Mouse (Mus musculus) liver, adult 2 months (tissue): ENCODE results near the gene Smarca1. TPM values are rescaled to one million over a fixed set of nuclear protein-coding genes. Genes with fewer than 3 reads are reported as not detected.

ENCODE experiments used
- DNase-seq: peaks from one replicate; pipeline ENCODE4 v3.0.0-alpha.2; 2011; ENCODE audit warnings: low read depth, low spot score; ENCODE audit errors: extremely low read depth
- H3K27ac ChIP-seq: fragments of 200-500 bp; replicated peaks from 2 replicates; pipeline ENCODE4 v1.5.1; 2012; ENCODE audit warnings: low read depth, mild to moderate bottlenecking, control low read depth, inconsistent platforms, low read length; ENCODE audit not compliant: insufficient read depth
- H3K27me3 ChIP-seq: fragments of 200-500 bp; 2 replicates; pipeline ENCODE4 v1.6.1; 2012; ENCODE audit warnings: mild to moderate bottlenecking, moderate library complexity, low read length, inconsistent platforms; ENCODE audit not compliant: control insufficient read depth, insufficient read depth
- H3K36me3 ChIP-seq: fragments of 200-500 bp; 2 replicates; pipeline ENCODE4 v1.6.1; 2012; ENCODE audit warnings: low read length, inconsistent platforms; ENCODE audit not compliant: control insufficient read depth, insufficient read depth
- H3K4me1 ChIP-seq: fragments of 200-500 bp; 2 replicates; pipeline ENCODE4 v1.6.1; 2011; ENCODE audit warnings: low read length; ENCODE audit not compliant: control insufficient read depth, insufficient read depth
- H3K4me3 ChIP-seq: fragments of 200-500 bp; 2 replicates; pipeline ENCODE4 v1.5.1; 2011; ENCODE audit warnings: low read depth, mild to moderate bottlenecking, control low read depth, low read length, moderate library complexity; ENCODE audit not compliant: insufficient read depth
- H3K79me2 ChIP-seq: fragments of 200-500 bp; 2 replicates; pipeline ENCODE4 v1.6.1; 2012; ENCODE audit warnings: inconsistent platforms, mild to moderate bottlenecking, low read length, moderate library complexity; ENCODE audit not compliant: control insufficient read depth, insufficient read depth
- H3K9ac ChIP-seq: fragments of 200-500 bp; 2 replicates; pipeline ENCODE4 v1.6.1; 2012; ENCODE audit warnings: low read depth, mild to moderate bottlenecking, control low read depth, inconsistent platforms, low read length
- CTCF ChIP-seq: fragments of 200-500 bp; IDR thresholded peaks from 2 replicates; pipeline ENCODE4 v1.5.1; 2011; ENCODE audit warnings: low read depth, low read length, control low read depth
- POLR2A ChIP-seq: fragments of 200-500 bp; IDR thresholded peaks from 2 replicates; pipeline ENCODE4 v1.6.1; 2011; ENCODE audit warnings: low read length, control low read depth; ENCODE audit not compliant: insufficient read depth; ENCODE audit errors: extremely low read depth
- WGBS: fragments of 180-500 bp; shearing (Covaris S2); methylation state at CpG from one replicate; pipeline ENCODE4 v1.1.7; 2018; 5-methylcytosine and 5-hydroxymethylcytosine counted together
- polyA plus RNA-seq: library from polyadenylated mRNA; depleted of rRNA; stranded (reverse); fragments of >200 nt; gene quantifications from 2 replicates; pipeline ENCODE4 v1.2.3, GENCODE M21; 2012; rRNA removed
- total RNA-seq: library from RNA; depleted of rRNA; stranded (reverse); fragments of >200 nt; gene quantifications from 2 replicates; pipeline ENCODE4 v1.2.3, GENCODE M21; 2014; rRNA removed

Smarca1 gene
- total and polyA plus RNA-seq, 2 experiments = 0.18 TPM; not detected in 1

- H3K9ac ChIP-seq = no peak overlapping the region
- H3K27me3 ChIP-seq = no peaks in the 10 kb centered on the region
- no peak overlapping the region for H3K4me3 ChIP-seq
- DNase-seq = no peak
- no peak for TF ChIP-seq CTCF
- TF ChIP-seq POLR2A = no peak
- H3K79me2 ChIP-seq = no peaks in the 10 kb centered on the region
- H3K27ac ChIP-seq = no peak overlapping the region
- WGBS = 34% methylated on average over 6 of the region's 6 CpGs
- no peaks in the 10 kb centered on the region for H3K4me1 ChIP-seq
- H3K36me3 ChIP-seq = no peaks in the 10 kb centered on the region
These were observed 57.5 kb downstream of the Smarca1 start for GRCm38 (mm10) chrX:47835098-47835834.

DNA sequence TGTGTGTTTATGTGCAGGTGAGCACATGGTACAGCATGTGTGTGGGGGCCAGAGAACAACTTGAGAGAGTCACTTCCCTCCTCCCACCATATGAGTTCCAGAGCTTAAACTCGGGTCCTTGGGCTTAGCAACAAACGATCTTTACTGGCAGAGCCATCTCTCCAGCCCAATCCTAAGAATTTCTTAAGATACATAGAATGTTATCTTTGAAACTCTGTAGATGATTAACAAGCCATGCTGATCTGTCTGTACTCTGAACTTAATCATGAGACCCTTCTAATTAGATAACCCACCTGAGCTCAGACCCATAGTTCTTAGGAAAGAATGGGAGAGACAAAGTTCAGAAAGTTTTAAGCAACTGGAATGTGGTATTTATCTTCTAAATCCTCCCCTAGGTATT, 59.3 kb downstream of the Smarca1 start:
- no peak overlapping the region for H3K9ac ChIP-seq
- H3K4me1 ChIP-seq = no peaks in the 10 kb centered on the region
- DNase-seq = no peak
- no peak overlapping the region for H3K27ac ChIP-seq
- WGBS = 35% methylated on average over 2 of the region's 2 CpGs
- TF ChIP-seq POLR2A (no peak), CTCF (no peak)
- H3K79me2 ChIP-seq = no peaks in the 10 kb centered on the region
- H3K4me3 ChIP-seq = no peak overlapping the region
- H3K36me3 ChIP-seq = no peaks in the 10 kb centered on the region
- H3K27me3 ChIP-seq = no peaks in the 10 kb centered on the region

- no peak overlapping the region for H3K9ac ChIP-seq
- H3K79me2 ChIP-seq = no peaks in the 10 kb centered on the region
- no peak for TF ChIP-seq POLR2A
- peak; percentile 36 for TF ChIP-seq CTCF
- H3K27me3 ChIP-seq = no peaks in the 10 kb centered on the region
- H3K4me1 ChIP-seq = no peaks in the 10 kb centered on the region
- H3K36me3 ChIP-seq = no peaks in the 10 kb centered on the region
- no peak overlapping the region for H3K4me3 ChIP-seq
- H3K27ac ChIP-seq = no peak overlapping the region
- peak; percentile 12 for DNase-seq
- 55% methylated on average over 2 of the region's 2 CpGs for WGBS
These were observed 72.2 kb downstream of the Smarca1 start for GRCm38 (mm10) chrX:47820566-47820965.

- 98% methylated on average over 2 of the region's 2 CpGs for WGBS
These were observed 84.1 kb downstream of the Smarca1 start for GRCm38 (mm10) chrX:47808717-47809116.

GRCm38 (mm10) chrX:47764440-47764839, 128.3 kb downstream of the Smarca1 start:
- H3K4me3 ChIP-seq = no peak overlapping the region
- H3K27ac ChIP-seq = no peak overlapping the region
- H3K4me1 ChIP-seq = no peaks in the 10 kb centered on the region
- DNase-seq = no peak
- no peaks in the 10 kb centered on the region for H3K36me3 ChIP-seq
- H3K79me2 ChIP-seq = no peaks in the 10 kb centered on the region
- H3K9ac ChIP-seq = no peak overlapping the region
- TF ChIP-seq CTCF = no peak
- no peak for TF ChIP-seq POLR2A
- no peaks in the 10 kb centered on the region for H3K27me3 ChIP-seq
- WGBS = 79% methylated on average over 1 of the region's 1 CpGs

More at GRCm38 (mm10) chrX:47808717-47809116, 84.1 kb downstream of the Smarca1 start:
- Histone ChIP-seq H3K4me1 (0 out of 2 replicates have a peak, but pooled peaks cover 2% of the 10 kb centered on the region), H3K36me3 (no peaks in the 10 kb centered on the region), H3K27ac (no peak overlapping the region), H3K27me3 (no peaks in the 10 kb centered on the region), H3K79me2 (no peaks in the 10 kb centered on the region), H3K9ac (no peak overlapping the region), H3K4me3 (no peak overlapping the region)
- TF ChIP-seq CTCF (no peak), POLR2A (no peak)
- no peak for DNase-seq

GRCm38 (mm10) chrX:47760212-47760611, 132.6 kb downstream of the Smarca1 start:
- TF ChIP-seq POLR2A (no peak), CTCF (no peak)
- DNase-seq = no peak
- Histone ChIP-seq H3K27me3 (no peaks in the 10 kb centered on the region), H3K79me2 (no peaks in the 10 kb centered on the region), H3K27ac (no peak overlapping the region), H3K4me1 (no peaks in the 10 kb centered on the region), H3K4me3 (no peak overlapping the region), H3K9ac (no peak overlapping the region), H3K36me3 (no peaks in the 10 kb centered on the region)
- WGBS = 62% methylated on average over 1 of the region's 1 CpGs

Other genes starting within 250 kb of the Smarca1 start
- gene Ocrl, start 19.4 kb upstream of the Smarca1 start, total RNA-seq = 3.7 and 4.5 TPM in 2 replicates
- 2.1 and 2.6 TPM in 2 replicates for gene Ocrl, start 19.4 kb upstream of the Smarca1 start, polyA plus RNA-seq
- 0.07 and 0.09 TPM in 2 replicates for gene Apln, start 141.9 kb upstream of the Smarca1 start, total RNA-seq
- 0.04 TPM in 1 of 2 replicates, not detected in the other for gene Apln, start 141.9 kb upstream of the Smarca1 start, polyA plus RNA-seq
- not detected in 2 replicates for gene Xpnpep2, start 215.8 kb upstream of the Smarca1 start, total RNA-seq
- gene Xpnpep2, start 215.8 kb upstream of the Smarca1 start, polyA plus RNA-seq = not detected in 2 replicates